Mouse (Mus musculus): Measurements from ENCODE around the gene A930004D18Rik.
"Not testable (repeated sequence)": the region's sequence is repeated elsewhere in the genome, so short reads cannot be mapped to it uniquely, and the experiment has no call there.

The A930004D18Rik gene

DNA sequence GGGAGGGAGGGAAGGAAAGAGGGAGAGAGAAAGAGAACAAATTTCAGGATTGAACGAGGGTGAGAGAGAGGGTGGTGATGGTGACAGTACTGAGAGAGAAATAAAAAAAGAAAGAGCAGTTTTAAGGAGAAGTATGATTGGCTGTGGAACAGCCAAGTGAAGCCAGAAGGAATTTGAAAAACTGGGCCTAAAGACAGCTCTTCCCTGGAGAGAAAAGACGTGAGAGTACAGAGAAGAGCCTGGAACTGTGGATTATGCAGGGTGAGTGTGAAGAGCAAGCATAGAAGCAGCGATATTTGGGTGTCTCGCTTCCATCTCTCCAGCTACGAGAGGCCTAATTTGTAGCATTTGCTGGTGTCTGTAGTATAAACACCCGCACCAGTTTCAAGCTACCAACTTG lies 26.3 kb downstream of the A930004D18Rik start:
- peak in 1 of 2 experiments; percentile 9 for DNase-seq (ENCODE audit: low spot score in 2 of 2)

DNA sequence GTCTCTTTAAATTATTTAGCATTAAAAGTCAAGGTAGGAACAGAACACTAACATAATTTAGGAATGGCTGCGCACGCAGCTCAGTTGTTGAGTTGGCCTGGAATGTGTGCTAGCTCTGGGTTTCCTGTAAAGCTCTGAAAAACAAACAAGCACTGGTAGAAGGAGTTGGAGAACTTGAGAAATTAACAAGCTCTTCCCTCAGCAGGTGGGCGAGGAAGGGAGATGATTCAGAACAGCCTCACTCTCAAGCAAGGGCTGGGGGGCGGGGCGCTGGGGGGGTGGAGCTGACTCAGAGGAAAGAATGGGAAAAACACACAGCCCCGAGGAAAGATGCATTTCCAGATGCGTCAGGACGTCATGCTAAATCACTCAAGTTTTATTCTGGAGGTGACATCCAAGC lies 32.4 kb downstream of the A930004D18Rik start:
- DNase-seq (ENCODE audit: low spot score in 2 of 2) = peak; percentile 3 to 23

DNA sequence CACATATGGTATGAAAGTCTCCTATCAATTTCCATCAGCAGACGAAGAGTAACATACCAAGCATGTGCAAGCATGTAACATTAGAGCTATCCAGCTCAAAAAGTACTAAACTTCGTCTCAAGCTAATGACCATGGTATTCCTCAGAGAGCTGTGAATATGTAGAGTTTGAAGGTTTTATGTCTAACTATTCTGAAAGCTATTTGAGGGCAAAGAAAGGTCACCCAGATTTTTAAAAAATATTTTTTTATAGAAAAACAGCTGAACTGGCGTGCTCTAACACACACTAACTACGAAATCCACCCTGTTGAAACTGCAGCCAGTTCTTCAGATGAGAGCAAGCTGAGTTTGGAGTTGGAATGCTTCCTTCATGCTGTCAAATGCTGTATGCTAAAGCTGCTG lies 33.3 kb downstream of the A930004D18Rik start:
- DNase-seq (ENCODE audit: low spot score in 2 of 2) = no peak

DNA sequence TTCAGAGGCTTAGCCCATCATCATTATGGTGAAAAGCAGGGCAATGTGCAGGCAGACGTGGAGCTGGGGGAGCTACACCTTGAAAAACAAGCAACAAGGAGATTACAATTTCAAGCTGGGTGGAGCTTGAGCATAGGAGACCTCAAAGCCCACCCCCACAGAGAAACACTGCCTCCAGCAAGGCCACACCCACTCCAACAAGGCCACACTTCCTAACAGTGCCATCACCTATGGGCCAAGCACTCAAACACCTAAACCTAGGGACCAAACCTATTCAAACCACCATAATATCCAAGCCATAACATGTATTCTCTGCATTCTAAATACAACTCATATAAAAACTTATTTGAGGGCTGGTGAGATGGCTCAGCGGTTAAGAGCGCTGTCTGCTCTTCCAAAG lies 35.2 kb downstream of the A930004D18Rik start:
- DNase-seq (ENCODE audit: low spot score in 2 of 2) = no peak

DNA sequence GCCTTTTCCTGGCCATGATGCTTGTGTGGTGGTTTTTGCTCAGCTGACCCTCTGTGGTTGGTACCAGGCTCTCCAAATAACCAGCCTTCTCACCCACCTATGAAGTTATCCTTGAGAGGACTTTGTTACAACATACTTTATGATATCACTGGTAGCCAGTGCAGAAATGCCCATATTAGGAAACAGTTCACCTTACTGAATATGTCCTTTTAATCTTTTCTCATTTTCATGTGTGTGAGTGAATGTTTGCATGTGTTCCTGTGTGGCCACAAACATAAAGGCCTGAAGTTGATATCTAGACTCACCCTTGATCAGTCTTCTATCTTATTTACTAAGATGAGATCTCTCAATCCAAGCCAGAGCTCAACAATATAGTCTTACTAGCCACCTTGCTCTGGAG lies 40.7 kb downstream of the A930004D18Rik start, which contains the start of gene H2al2a:
Gene H2al2a, minus strand, starts transcription at position 101 of the 400 bp plus-strand sequence.
- DNase-seq (ENCODE audit: low spot score in 2 of 2) = no peak

DNA sequence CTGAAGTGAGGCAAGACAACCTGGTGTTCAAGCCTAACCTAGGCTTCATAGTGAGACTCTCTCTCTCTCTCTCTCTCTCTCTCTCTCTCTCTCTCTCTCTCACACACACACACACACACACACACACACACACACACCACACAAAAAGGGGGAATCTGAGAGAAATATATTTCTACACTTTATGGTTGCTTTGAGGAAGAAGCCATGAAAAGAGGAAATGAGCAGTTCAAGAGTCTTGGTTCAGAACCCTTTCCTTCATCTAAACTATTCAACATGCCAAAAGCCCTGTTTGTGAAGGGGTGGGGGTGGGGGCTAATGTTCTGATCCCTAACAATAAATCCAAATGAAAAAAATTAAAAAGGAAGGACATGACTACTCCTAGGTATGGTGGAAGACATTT lies 48.0 kb downstream of the A930004D18Rik start:
- no peak for DNase-seq (ENCODE audit: low spot score in 2 of 2)

DNA sequence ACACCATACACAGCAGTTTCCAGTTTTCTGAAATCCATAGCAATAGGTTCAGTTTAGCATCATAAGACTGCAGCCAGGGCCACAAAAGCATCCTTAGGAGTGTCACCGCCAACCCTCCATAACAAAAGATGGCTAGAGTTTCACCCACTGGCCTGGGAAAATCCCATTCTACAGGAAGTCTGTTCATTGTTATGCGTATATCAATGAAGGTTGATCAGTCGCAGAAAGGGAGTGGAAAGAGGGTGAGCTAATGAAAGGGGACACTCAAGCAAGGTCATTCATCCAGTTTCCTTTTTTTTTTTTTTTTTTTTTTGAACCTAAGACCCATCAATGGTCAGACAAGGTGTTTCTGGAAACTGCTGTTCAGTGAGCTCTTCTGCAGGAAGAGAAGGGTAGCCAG lies 48.4 kb downstream of the A930004D18Rik start:
- DNase-seq (ENCODE audit: low spot score in 2 of 2) = no peak

DNA sequence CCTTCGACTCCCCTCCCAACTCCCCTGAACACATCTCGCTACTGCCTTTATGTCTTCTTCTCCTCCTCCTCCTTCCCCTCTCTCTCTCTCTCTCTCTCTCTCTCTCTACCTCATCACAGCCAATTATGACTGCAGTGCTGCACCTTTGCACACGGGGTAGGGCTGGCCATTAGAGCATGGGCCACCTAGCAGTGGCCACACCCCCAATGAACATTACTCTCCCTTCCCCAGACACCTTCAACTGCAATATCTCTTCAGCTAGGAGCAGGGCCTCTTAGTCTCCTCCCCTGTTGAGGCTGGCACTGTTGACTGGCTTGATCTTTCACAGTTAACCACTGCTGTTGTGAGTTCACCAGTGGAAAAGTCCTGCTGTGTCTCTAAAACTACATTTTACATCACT lies 50.8 kb downstream of the A930004D18Rik start:
- DNase-seq (ENCODE audit: low spot score in 2 of 2) = no peak

DNA sequence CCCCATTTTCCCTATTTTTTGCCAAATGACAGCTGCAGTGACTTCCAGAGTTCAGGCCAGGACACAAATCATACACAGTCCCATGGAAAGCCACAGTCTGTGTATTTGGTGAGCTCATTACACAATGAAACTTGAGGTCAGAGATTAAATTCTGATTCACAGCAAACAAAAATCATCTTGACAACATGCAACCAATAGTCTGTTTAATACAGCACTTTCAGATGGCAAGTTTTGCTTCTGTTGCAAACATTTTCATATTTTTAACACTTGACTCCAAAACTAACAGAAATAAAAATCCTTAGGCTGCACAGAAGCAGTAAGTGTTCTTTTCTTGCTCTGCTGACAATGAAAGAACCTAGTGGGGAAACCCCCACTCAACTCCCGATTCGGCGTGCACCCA lies 52.8 kb downstream of the A930004D18Rik start:
- DNase-seq (ENCODE audit: low spot score in 2 of 2) = no peak

DNA sequence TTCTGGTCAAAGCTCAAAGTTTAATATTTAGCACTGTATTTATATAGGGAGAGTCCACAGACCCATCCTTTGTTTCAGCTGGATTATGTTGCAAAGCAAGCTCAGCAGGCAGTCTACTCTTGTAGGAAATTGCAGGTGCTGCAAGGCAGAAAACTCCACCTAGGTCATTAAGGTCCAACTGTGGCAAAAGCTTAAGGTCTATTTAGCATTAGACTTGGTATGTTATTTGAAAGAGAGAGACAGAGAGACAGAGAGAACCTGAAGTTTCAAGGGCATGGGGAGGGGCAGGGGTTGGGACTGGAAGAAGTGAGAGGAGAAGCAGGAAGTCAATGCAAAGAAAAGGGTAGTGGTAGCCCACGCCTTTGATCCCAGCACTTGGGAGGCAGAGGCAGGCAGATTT lies 54.8 kb downstream of the A930004D18Rik start:
- DNase-seq (ENCODE audit: low spot score in 2 of 2) = no peak

DNA sequence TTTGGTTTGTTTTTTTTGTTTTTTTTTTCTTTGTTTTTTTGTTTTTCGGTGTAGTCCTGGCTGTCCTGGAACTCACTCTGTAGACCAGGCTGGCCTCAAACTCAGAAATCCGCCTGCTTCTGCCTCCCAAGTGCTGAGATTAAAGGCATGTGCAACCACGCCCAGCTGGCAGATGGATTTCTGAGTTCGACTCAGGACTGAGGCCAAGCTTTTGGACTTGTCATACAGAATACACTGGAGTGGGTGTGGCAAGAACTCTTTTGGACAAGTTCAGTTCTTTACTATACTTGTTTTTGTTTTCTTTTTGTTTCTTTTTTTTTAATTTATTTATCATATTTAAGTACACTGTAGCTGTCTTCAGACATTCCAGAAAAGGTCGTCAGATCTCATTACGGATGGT lies 58.8 kb downstream of the A930004D18Rik start:
- no peak for DNase-seq (ENCODE audit: low spot score in 2 of 2)

DNA sequence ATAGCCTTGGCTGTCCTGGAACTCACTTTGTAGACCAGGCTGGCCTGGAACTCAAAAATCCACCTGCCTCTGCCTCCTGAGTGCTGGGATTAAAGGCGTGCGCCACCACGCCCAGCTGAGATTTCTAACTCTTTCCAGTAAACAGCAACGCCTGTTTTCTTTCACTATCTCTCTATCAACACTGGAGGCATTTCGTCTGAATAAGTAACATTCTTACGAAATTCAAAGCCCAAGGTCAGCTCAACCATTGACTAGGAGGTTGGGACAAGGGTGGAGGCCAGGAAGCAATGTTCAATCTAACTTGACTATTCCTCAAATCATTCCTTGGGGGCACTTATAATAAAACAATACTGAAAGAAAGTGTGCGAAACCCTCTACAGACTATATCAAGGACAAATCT lies 59.3 kb downstream of the A930004D18Rik start:
- DNase-seq (ENCODE audit: low spot score in 2 of 2) = not testable (repeated sequence)

DNA sequence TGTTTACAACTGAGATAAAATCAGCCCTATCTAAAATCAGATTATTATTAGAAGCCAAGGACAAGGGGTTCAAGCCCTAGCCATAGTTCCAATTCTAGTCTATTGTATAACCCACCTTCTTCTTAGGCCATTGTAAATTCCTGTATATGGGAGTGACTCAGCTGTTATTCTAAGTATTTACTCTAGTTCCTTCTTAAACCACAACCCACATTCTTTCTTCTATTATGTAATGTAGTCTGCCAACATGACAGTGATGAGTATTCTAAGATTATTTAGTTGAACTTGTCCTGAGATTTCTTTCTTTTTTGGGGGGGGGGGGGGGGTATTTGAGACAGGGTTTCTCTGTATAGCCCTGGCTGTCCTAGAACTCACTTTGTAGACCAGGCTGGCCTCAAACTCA lies 59.9 kb downstream of the A930004D18Rik start:
- DNase-seq (ENCODE audit: low spot score in 2 of 2) = not testable (repeated sequence)

DNA sequence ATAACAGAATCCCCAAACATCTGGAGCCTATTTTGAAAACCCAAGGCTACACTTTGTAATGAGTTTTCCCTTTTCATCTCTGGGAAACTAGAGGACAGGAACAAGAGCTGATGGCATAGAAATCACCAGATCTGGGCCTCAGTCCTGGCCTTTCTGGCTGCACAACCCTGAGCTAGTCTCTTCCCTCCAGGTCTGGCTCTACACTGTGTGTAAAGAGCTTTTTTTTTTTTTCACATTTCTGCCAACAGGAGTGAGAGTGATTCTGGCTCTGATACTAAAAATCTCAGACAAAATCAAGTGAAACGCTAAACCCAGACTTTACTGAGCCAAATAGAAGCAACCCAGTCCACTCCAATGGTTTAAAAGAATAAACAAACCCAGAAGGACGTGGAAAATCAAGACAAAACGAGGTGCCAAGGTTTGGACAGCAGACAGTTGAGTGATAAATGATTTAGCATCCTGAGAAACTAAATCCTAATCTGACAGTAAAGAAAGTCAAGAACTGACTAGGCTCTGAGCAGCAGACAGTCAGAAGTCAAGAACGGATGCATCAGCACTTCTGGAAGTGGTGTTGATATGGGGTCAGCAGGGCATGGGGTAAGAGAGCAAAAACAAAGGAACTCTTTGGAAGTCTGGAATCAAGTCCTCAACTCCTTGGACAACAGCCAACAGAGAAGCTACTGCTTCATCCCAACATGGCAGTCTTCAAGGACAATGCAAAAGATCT lies 61.8 kb downstream of the A930004D18Rik start:
- no peak for DNase-seq (ENCODE audit: low spot score in 2 of 2)

Data from frontal cortex, postnatal 36 days (tissue).